Mouse (Mus musculus): ENCODE measurements around the gene Ino80. TPM values are rescaled to one million over a fixed set of nuclear protein-coding genes. Genes with fewer than 3 reads are reported as not detected.

The Ino80 gene
- polyA plus RNA-seq, 1 experiment from 2014 or later = 8.3 TPM

DNA sequence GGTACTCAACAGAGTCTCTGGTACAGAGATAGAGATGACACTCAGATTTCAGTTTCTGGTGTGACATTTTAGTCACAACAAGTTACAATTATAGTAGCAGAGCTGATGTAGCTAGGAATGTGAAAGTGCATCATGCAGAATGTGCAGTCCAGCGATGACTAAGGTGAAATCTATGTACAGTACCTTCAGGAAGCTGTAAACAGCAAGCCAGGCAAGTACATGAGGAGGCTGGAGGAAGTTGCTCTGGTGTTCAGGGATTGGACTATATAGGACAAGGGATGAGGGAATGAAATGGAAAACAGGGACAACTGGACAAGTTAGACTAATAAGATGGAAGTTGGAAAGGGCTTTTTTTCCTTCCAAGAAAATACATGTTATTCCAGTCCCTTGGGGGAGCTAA lies 89.2 kb downstream of the Ino80 start:
- WGBS = 87% methylated on average over 1 of the region's 1 CpGs

DNA sequence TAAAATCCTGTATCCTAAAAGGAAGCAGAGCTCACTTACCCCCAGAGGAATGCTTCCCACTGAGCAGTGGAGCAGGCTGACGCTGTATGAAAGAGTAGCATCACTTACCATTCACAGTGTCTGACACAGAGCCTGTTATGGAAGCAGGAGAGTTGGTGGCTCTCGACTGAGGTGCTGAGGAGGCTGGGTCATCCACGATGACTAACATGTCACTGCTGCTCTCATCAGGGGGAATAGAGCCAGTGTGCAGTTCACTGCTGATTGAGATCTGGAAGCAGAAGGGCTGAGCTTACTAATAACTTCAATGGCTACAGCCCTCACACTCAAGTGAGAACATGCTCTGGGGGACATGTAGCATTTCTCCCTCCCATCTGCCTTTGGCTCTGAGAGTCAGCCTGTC lies 98.0 kb downstream of the Ino80 start:
- DNase-seq (ENCODE audit: low spot score) (no peak), ATAC-seq (replicated peaks; ENCODE audit: low FRiP score, low TSS enrichment, low read depth) (no peak)
- WGBS = 96% methylated on average over 3 of the region's 3 CpGs
- H3K4me1 ChIP-seq (replicated peaks; ENCODE audit: control insufficient read depth, insufficient read depth, low read length) = no peaks in the 10 kb centered on the region
- H3K4me3 ChIP-seq (ENCODE audit: low read depth, low read length) = no peak overlapping the region
- no peak overlapping the region for H3K27ac ChIP-seq (ENCODE audit: low read depth)
- H3K27me3 ChIP-seq (replicated peaks; ENCODE audit: control insufficient read depth, insufficient read depth, low read length) = no peaks in the 10 kb centered on the region
- no peaks in the 10 kb centered on the region for H3K9me3 ChIP-seq (ENCODE audit: control insufficient read depth, low read length)
- peaks cover 91% of the 10 kb centered on the region for H3K36me3 ChIP-seq (ENCODE audit: control insufficient read depth, insufficient read depth, low read length)
- no peak overlapping the region for H3K4me2 ChIP-seq (ENCODE audit: low read length)
- H3K9ac ChIP-seq (ENCODE audit: low read length) = no peak overlapping the region

More for the DNA sequence above, 89.2 kb downstream of the Ino80 start:
- H3K9me3 ChIP-seq (ENCODE audit: control insufficient read depth, low read length) = no peaks in the 10 kb centered on the region
- no peak overlapping the region for H3K4me3 ChIP-seq (ENCODE audit: low read depth, low read length)
- peaks cover 62% of the 10 kb centered on the region for H3K36me3 ChIP-seq (ENCODE audit: control insufficient read depth, insufficient read depth, low read length)
- H3K9ac ChIP-seq (ENCODE audit: low read length) = no peak overlapping the region
- H3K4me2 ChIP-seq (ENCODE audit: low read length) = no peak overlapping the region
- no peak overlapping the region for H3K27ac ChIP-seq (ENCODE audit: low read depth)
- ATAC-seq (replicated peaks; ENCODE audit: low FRiP score, low TSS enrichment, low read depth) (no peak), DNase-seq (ENCODE audit: low spot score) (no peak)
- no peaks in the 10 kb centered on the region for H3K4me1 ChIP-seq (replicated peaks; ENCODE audit: control insufficient read depth, insufficient read depth, low read length)
- no peaks in the 10 kb centered on the region for H3K27me3 ChIP-seq (replicated peaks; ENCODE audit: control insufficient read depth, insufficient read depth, low read length)

DNA sequence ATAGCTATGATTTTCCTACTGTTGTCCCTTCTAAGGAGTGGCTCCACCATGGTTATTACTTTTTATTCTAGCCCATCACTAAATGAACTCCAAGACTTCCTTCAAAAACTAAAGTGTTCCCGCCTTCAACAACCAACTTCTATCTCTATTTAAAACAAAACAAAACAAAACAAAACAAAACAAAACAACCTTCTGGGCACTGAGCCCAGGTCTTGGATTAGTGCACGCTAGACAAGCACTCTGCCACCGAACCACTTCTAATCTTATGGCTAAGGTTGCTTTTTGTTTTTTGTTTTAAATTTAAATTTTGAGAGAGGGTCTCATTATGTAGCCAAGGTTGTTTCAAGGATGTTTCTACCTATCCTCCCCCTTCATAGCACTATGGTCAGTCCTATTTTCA lies 99.7 kb downstream of the Ino80 start:
- no peak overlapping the region for H3K4me2 ChIP-seq (ENCODE audit: low read length)
- WGBS = 87% methylated on average over 3 of the region's 3 CpGs
- no peak overlapping the region for H3K27ac ChIP-seq (ENCODE audit: low read depth)
- H3K9ac ChIP-seq (ENCODE audit: low read length) = no peak overlapping the region
- DNase-seq (ENCODE audit: low spot score) = no peak
- ATAC-seq (replicated peaks; ENCODE audit: low FRiP score, low TSS enrichment, low read depth) = no peak
- peaks cover 99% of the 10 kb centered on the region for H3K36me3 ChIP-seq (ENCODE audit: control insufficient read depth, insufficient read depth, low read length)
- no peaks in the 10 kb centered on the region for H3K27me3 ChIP-seq (replicated peaks; ENCODE audit: control insufficient read depth, insufficient read depth, low read length)
- H3K4me1 ChIP-seq (replicated peaks; ENCODE audit: control insufficient read depth, insufficient read depth, low read length) = no peaks in the 10 kb centered on the region
- H3K4me3 ChIP-seq (ENCODE audit: low read depth, low read length) = no peak overlapping the region
- H3K9me3 ChIP-seq (ENCODE audit: control insufficient read depth, low read length) = no peaks in the 10 kb centered on the region

- Histone ChIP-seq H3K9me3 (ENCODE audit: control insufficient read depth, low read length) (no peaks in the 10 kb centered on the region), H3K9ac (ENCODE audit: low read length) (no peak overlapping the region), H3K27ac (ENCODE audit: low read depth) (no peak overlapping the region), H3K4me1 (replicated peaks; ENCODE audit: control insufficient read depth, insufficient read depth, low read length) (no peaks in the 10 kb centered on the region), H3K4me3 (ENCODE audit: low read depth, low read length) (no peak overlapping the region), H3K36me3 (ENCODE audit: control insufficient read depth, insufficient read depth, low read length) (peaks cover 99% of the 10 kb centered on the region), H3K4me2 (ENCODE audit: low read length) (no peak overlapping the region), H3K27me3 (replicated peaks; ENCODE audit: control insufficient read depth, insufficient read depth, low read length) (no peaks in the 10 kb centered on the region)
- ATAC-seq (replicated peaks; ENCODE audit: low FRiP score, low TSS enrichment, low read depth) (no peak), DNase-seq (ENCODE audit: low spot score) (no peak)
- WGBS = 78% methylated on average over 9 of the region's 9 CpGs
Observed at GRCm38 (mm10) chr2:119377286-119377685, 100.2 kb downstream of the Ino80 start.

DNA sequence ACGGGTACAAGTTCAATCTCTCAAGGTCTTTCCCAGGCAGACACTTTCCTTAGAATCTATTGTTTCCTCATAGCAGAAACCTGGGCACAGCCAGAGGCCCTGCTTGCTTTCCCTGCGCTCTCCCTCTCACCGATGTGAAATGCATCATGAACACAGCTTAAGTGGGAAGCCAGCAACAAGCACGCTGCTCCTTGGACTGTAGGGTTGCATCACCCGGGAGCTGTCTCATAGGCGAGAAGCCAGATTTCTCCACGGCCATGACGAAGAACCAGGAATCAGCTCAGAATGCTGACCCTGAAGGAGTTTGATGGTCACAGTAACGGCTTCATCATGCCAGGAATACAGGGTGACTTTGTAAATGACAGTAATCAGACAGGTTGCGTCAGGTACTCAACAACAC lies 107.4 kb downstream of the Ino80 start:
- WGBS = 94% methylated on average over 10 of the region's 10 CpGs

DNA sequence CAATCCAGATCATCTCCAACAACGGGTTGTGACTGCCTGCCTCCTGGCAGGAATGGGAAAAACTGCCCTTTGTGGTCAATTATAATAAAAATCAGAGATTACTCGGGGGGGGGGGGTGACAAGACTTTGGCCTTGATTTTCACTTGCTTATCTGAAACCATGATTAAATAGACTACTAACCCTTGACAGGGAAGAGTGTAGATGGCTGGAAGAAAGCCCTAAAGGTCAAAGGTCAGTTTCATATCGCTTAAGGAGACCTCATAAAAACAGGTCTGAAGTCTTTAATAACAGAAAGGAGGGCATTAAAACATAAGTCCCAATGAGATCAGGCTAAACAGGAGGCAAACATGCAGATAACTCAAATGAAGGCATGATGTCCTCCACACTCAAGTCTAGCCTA lies 110.1 kb downstream of the Ino80 start:
- Histone ChIP-seq H3K4me2 (ENCODE audit: low read length) (no peak overlapping the region), H3K4me3 (ENCODE audit: low read depth, low read length) (no peak overlapping the region), H3K27me3 (replicated peaks; ENCODE audit: control insufficient read depth, insufficient read depth, low read length) (no peaks in the 10 kb centered on the region), H3K36me3 (ENCODE audit: control insufficient read depth, insufficient read depth, low read length) (peaks cover 30% of the 10 kb centered on the region; the same call in 1 of the 2 replicates), H3K27ac (ENCODE audit: low read depth) (no peak overlapping the region), H3K9me3 (ENCODE audit: control insufficient read depth, low read length) (no peaks in the 10 kb centered on the region), H3K4me1 (replicated peaks; ENCODE audit: control insufficient read depth, insufficient read depth, low read length) (no peaks in the 10 kb centered on the region), H3K9ac (ENCODE audit: low read length) (no peak overlapping the region)
- no peak for DNase-seq (ENCODE audit: low spot score)
- ATAC-seq (replicated peaks; ENCODE audit: low FRiP score, low TSS enrichment, low read depth) = no peak
- 51% methylated on average over 3 of the region's 3 CpGs for WGBS

More for the DNA sequence above, 107.4 kb downstream of the Ino80 start:
- H3K4me3 ChIP-seq (ENCODE audit: low read depth, low read length) = no peak overlapping the region
- no peaks in the 10 kb centered on the region for H3K9me3 ChIP-seq (ENCODE audit: control insufficient read depth, low read length)
- ATAC-seq (replicated peaks; ENCODE audit: low FRiP score, low TSS enrichment, low read depth) (no peak), DNase-seq (ENCODE audit: low spot score) (no peak)
- H3K27me3 ChIP-seq (replicated peaks; ENCODE audit: control insufficient read depth, insufficient read depth, low read length) = no peaks in the 10 kb centered on the region
- H3K4me2 ChIP-seq (ENCODE audit: low read length) = no peak overlapping the region
- no peak overlapping the region for H3K27ac ChIP-seq (ENCODE audit: low read depth)
- peaks cover 58% of the 10 kb centered on the region for H3K36me3 ChIP-seq (ENCODE audit: control insufficient read depth, insufficient read depth, low read length)
- H3K4me1 ChIP-seq (replicated peaks; ENCODE audit: control insufficient read depth, insufficient read depth, low read length) = no peaks in the 10 kb centered on the region
- no peak overlapping the region for H3K9ac ChIP-seq (ENCODE audit: low read length)

DNA sequence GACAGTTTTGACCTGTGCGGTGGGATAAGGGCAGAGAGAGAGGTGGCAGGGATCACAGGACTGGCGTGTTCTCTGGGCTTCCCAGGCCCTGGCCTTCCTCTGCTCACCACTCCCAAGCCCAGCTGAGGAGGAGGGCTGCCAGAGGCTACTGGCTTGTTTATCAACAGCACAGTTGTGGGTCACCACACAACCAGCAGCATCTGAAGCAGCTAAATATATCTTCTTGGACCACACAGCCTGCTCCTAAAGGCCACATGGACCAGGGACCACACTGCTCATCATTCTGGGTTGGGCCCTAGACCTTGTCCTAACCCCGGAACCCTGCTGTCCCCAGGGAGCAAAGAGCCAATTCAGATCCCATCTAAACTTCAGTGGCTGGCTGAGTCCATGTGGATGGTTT lies 112.5 kb downstream of the Ino80 start:
- DNase-seq (ENCODE audit: low spot score) = no peak
- Histone ChIP-seq H3K4me1 (replicated peaks; ENCODE audit: control insufficient read depth, insufficient read depth, low read length) (no peaks in the 10 kb centered on the region), H3K27me3 (replicated peaks; ENCODE audit: control insufficient read depth, insufficient read depth, low read length) (no peaks in the 10 kb centered on the region), H3K9ac (ENCODE audit: low read length) (no peak overlapping the region), H3K4me3 (ENCODE audit: low read depth, low read length) (no peak overlapping the region), H3K36me3 (ENCODE audit: control insufficient read depth, insufficient read depth, low read length) (peaks cover 11% of the 10 kb centered on the region; the same call in 1 of the 2 replicates), H3K9me3 (ENCODE audit: control insufficient read depth, low read length) (0 out of 2 replicates have a peak, but pooled peaks cover 3% of the 10 kb centered on the region), H3K27ac (ENCODE audit: low read depth) (no peak overlapping the region), H3K4me2 (ENCODE audit: low read length) (no peak overlapping the region)
- no peak for ATAC-seq (replicated peaks; ENCODE audit: low FRiP score, low TSS enrichment, low read depth)
- WGBS = 85% methylated on average over 3 of the region's 3 CpGs

DNA sequence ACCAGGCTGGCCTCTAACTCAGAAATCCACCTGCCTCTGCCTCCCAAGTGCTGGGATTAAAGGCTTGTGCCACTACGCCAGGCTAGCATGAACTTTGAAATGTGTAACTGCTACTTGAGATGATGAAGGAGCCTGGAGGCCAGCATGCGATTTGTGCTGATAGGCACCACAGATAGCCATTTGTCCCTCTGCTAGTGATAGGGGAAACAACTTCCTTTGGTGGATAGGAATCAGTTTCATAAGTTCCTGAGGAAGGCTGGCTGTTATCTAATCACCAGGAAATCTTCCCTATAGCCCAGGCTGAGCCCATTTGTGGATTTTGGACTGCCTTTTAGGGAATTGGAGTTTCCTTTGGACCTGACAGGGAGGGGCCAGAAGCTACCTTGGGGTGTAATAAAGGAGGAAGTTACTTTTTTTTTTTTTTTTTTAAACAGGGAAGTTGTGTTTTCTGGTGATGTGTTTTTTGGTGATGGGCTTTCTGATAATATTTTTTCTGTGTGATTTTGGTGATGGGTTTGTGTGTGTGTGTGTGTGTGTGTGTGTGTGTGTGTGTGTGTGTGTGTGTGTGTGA lies 117.7 kb downstream of the Ino80 start:
- Histone ChIP-seq H3K9me3 (ENCODE audit: control insufficient read depth, low read length) (0 out of 2 replicates have a peak, but pooled peaks cover 3% of the 10 kb centered on the region), H3K36me3 (ENCODE audit: control insufficient read depth, insufficient read depth, low read length) (no peaks in the 10 kb centered on the region), H3K4me1 (replicated peaks; ENCODE audit: control insufficient read depth, insufficient read depth, low read length) (no peaks in the 10 kb centered on the region), H3K27ac (ENCODE audit: low read depth) (no peak overlapping the region), H3K4me2 (ENCODE audit: low read length) (no peak overlapping the region), H3K27me3 (replicated peaks; ENCODE audit: control insufficient read depth, insufficient read depth, low read length) (no peaks in the 10 kb centered on the region), H3K4me3 (ENCODE audit: low read depth, low read length) (no peak overlapping the region), H3K9ac (ENCODE audit: low read length) (no peak overlapping the region)
- WGBS = 80% methylated on average over 2 of the region's 2 CpGs
- no peak for DNase-seq (ENCODE audit: low spot score)
- no peak for ATAC-seq (replicated peaks; ENCODE audit: low FRiP score, low TSS enrichment, low read depth)

- no peak overlapping the region for H3K27ac ChIP-seq (ENCODE audit: low read depth)
- H3K4me1 ChIP-seq (replicated peaks; ENCODE audit: control insufficient read depth, insufficient read depth, low read length) = no peaks in the 10 kb centered on the region
- no peaks in the 10 kb centered on the region for H3K27me3 ChIP-seq (replicated peaks; ENCODE audit: control insufficient read depth, insufficient read depth, low read length)
- no peak overlapping the region for H3K4me3 ChIP-seq (ENCODE audit: low read depth, low read length)
- no peak overlapping the region for H3K4me2 ChIP-seq (ENCODE audit: low read length)
- 86% methylated on average over 6 of the region's 6 CpGs for WGBS
- DNase-seq (ENCODE audit: low spot score) (no peak), ATAC-seq (replicated peaks; ENCODE audit: low FRiP score, low TSS enrichment, low read depth) (no peak)
- H3K36me3 ChIP-seq (ENCODE audit: control insufficient read depth, insufficient read depth, low read length) = no peaks in the 10 kb centered on the region
- no peak overlapping the region for H3K9ac ChIP-seq (ENCODE audit: low read length)
- H3K9me3 ChIP-seq (ENCODE audit: control insufficient read depth, low read length) = 0 out of 2 replicates have a peak, but pooled peaks cover 3% of the 10 kb centered on the region
Observed at GRCm38 (mm10) chr2:119358249-119358648, 119.2 kb downstream of the Ino80 start.

All from intestine, embryonic 14.5 days (tissue).